Mouse (Mus musculus) liver, embryonic 14.5 days (tissue): Measurements from ENCODE around the gene Atrnl1. TPM values are rescaled to one million over a fixed set of nuclear protein-coding genes. Genes with fewer than 3 reads are reported as not detected.
A peak's percentile ranks its signal among the peaks of the same experiment; 100 is the strongest.

Experiments
- ATAC-seq: fragments of 200-750 bp; cut with Nextera tagmentation; 2 replicates; pipeline ENCODE4 v1.8.0; 2017; ENCODE audit warnings: moderate number of reproducible peaks, mild to moderate bottlenecking, moderate library complexity; ENCODE audit not compliant: insufficient read depth
- DNase-seq, 3 experiments: peaks; one replicate each; pipeline ENCODE4 v3.0.0-alpha.2; 2012 to 2013; ENCODE audit warnings: low read depth in 3 of 3, low spot score in 3 of 3
- H3K27ac ChIP-seq: fragments of 300-500 bp; sonication (generic); 2 replicates; pipeline ENCODE4 v1.5.1; 2014; ENCODE audit warnings: moderate library complexity, mild to moderate bottlenecking, control low read depth, inconsistent platforms
- H3K27me3 ChIP-seq: fragments of 300-500 bp; sonication (generic); 2 replicates; pipeline ENCODE4 v1.6.1; 2014; ENCODE audit warnings: mild to moderate bottlenecking, low read length, moderate library complexity; ENCODE audit not compliant: control insufficient read depth, insufficient read depth
- H3K36me3 ChIP-seq: fragments of 300-500 bp; sonication (generic); replicated peaks from 2 replicates; pipeline ENCODE4 v1.6.1; 2014; ENCODE audit warnings: low read depth; ENCODE audit not compliant: control insufficient read depth, insufficient read depth
- H3K4me1 ChIP-seq, 2 experiments: fragments of 200-500 bp in 1 of 2; fragments of 300-500 bp in 1 of 2; sonication (generic) in 1 of 2; replicated peaks; 2 replicates each; pipeline ENCODE4 v1.6.1; 2012 to 2014; ENCODE audit warnings: antibody characterized with exemption in 1 of 2, inconsistent platforms in 1 of 2, low read length in 1 of 2; ENCODE audit not compliant: control insufficient read depth in 2 of 2, insufficient read depth in 2 of 2
- H3K4me2 ChIP-seq: fragments of 300-500 bp; sonication (generic); 2 replicates; pipeline ENCODE4 v1.6.1; 2014; ENCODE audit warnings: low read depth, mild to moderate bottlenecking, control low read depth, moderate library complexity
- H3K4me3 ChIP-seq, 2 experiments: fragments of 200-500 bp in 1 of 2; fragments of 300-500 bp in 1 of 2; sonication (generic) in 1 of 2; 2 replicates each; pipeline ENCODE4 v1.5.1; 2012 to 2014; ENCODE audit warnings: low read depth in 2 of 2, low read length in 2 of 2, mild to moderate bottlenecking in 2 of 2, control low read depth in 1 of 2, inconsistent platforms in 1 of 2, moderate library complexity in 1 of 2; ENCODE audit not compliant: insufficient read depth in 1 of 2
- H3K9ac ChIP-seq: fragments of 300-500 bp; sonication (generic); replicated peaks from 2 replicates; pipeline ENCODE4 v1.6.1; 2014; ENCODE audit warnings: mild to moderate bottlenecking, control low read depth, moderate library complexity
- H3K9me3 ChIP-seq: fragments of 300-500 bp; sonication (generic); 2 replicates; pipeline ENCODE4 v1.6.1; 2016; ENCODE audit warnings: low read length, mixed read lengths; ENCODE audit not compliant: control insufficient read depth
- CTCF ChIP-seq: IDR thresholded peaks from 2 replicates; pipeline ENCODE4 v1.5.1; 2016; ENCODE audit warnings: antibody characterized with exemption, low read depth, control low read depth
- EP300 ChIP-seq: IDR thresholded peaks from 2 replicates; pipeline ENCODE4 v1.6.1; 2016; ENCODE audit warnings: antibody characterized with exemption, low read depth
- WGBS: fragments of 180-500 bp; shearing (Covaris S2); extraction: QIAGEN DNeasy Blood & Tissue Kit; methylation state at CpG from one replicate; pipeline ENCODE4 v1.1.7; 2014; ENCODE audit not compliant: insufficient replicate concordance; 5-methylcytosine and 5-hydroxymethylcytosine counted together
- polyA plus RNA-seq, 2 experiments: library from polyadenylated mRNA; depleted of rRNA in 1 of 2; stranded (reverse) in 1 of 2; unstranded in 1 of 2; fragments of >200 nt; fragmentation: Nextera tagmentation in 1 of 2; extraction: Ambion mirVana in 1 of 2; gene quantifications; 2 replicates each; pipeline versions ENCODE4 v1.2.1 to v1.2.3; 2012 to 2014

The Atrnl1 gene
- polyA plus RNA-seq, 2 experiments, result 0.46 to 1.3 TPM

DNA sequence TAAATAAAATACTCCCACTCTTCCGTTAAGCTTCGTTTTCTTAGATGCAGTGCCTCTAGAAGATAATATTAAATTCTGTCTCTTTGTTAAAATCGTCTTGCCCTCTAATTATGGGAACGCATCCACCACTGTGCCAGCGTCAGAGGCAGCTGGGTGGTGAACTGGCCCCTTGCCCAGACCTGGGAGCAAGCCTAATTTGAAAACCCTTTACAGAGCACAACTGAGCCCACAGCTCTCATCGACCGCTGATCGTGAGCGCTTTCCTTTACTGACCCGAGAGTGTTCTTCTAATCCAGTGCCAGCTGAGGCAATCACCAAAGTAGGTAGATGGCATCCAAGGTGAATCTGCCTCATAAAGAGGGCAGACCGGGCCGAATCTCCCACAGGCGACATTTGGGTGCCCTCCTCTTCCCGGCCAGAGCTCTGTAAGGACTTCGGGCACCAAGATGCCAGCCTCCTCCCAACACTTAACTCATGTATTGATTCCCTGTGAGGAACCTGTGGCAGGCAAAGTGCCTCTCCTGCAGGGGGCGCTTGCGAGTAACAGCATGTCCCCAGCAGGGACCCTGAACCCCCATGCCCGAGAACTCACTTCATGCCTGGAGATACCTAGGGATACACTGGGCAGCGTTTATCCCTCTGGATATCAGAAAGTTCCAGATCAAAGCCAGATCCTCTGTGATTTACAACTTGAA is 507.5 kb downstream of the Atrnl1 start:
- Histone ChIP-seq H3K9ac (no peak overlapping the region), H3K9me3 (no peaks in the 10 kb centered on the region), H3K27ac (no peak overlapping the region), H3K4me2 (no peak overlapping the region), H3K36me3 (no peaks in the 10 kb centered on the region), H3K27me3 (no peaks in the 10 kb centered on the region), H3K4me3 (no peak overlapping the region), H3K4me1 (no peaks in the 10 kb centered on the region)
- 78% methylated on average over 19 of the region's 19 CpGs for WGBS
- no peak for ATAC-seq
- no peak for DNase-seq
- TF ChIP-seq EP300, result no peak
- peak; percentile 55 for TF ChIP-seq CTCF

DNA sequence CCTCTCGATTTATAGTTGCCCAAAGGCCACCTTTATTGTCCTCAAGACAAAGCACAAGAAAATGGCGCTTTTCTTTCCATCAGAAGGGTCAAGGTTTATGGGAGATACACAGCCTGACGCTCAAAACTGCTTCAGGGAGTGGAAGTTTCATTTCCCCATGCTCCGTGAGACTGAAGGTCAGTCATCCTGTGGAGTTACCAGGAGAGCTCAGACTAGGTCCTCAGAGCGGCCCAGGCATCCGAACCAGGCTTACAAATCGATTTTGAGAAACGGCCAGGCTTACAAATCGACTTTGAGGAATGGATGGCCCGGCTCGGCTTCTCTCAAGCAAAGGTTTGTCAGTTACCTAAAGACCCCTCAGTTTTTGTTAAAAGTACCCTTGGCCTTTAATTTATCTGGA is 508.0 kb downstream of the Atrnl1 start:
- Histone ChIP-seq H3K9ac (no peak overlapping the region), H3K4me1 (no peaks in the 10 kb centered on the region), H3K4me3 (no peak overlapping the region), H3K4me2 (no peak overlapping the region), H3K9me3 (no peaks in the 10 kb centered on the region), H3K36me3 (no peaks in the 10 kb centered on the region), H3K27me3 (no peaks in the 10 kb centered on the region), H3K27ac (no peak overlapping the region)
- DNase-seq (no peak), ATAC-seq (no peak)
- WGBS, result 68% methylated on average over 11 of the region's 11 CpGs
- no peak for TF ChIP-seq CTCF
- no peak for TF ChIP-seq EP300

DNA sequence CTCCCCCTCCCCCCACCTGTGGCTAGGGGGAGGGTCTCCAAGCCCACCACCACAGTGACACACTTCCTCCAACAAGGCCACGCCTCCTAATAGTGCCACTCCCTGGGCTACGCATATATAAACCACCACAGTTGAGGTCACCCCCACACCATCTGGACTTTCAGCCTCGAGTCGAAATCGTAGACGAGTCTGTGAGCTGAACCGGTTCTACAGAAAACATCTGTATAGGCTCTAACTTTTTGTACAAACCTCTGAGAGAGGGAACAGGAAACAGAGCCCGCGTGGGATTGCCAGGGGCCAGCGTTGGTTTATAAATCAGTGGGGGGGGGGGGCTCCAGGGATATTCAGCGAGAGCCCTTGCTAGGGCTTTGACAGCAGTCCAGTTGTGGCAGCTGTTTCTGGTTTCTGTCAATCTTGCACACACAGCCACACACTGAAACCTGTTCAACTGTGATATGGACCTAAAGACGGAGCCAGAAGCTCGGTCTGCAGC is 508.9 kb downstream of the Atrnl1 start:
- no peak for ATAC-seq
- Histone ChIP-seq H3K4me1 (no peaks in the 10 kb centered on the region), H3K9ac (no peak overlapping the region), H3K36me3 (no peaks in the 10 kb centered on the region), H3K4me2 (no peak overlapping the region), H3K27ac (no peak overlapping the region), H3K9me3 (no peaks in the 10 kb centered on the region), H3K4me3 (no peak overlapping the region), H3K27me3 (no peaks in the 10 kb centered on the region)
- TF ChIP-seq CTCF (no peak), EP300 (no peak)
- DNase-seq, result no peak
- WGBS, result 22% methylated on average over 13 of the region's 13 CpGs

DNA sequence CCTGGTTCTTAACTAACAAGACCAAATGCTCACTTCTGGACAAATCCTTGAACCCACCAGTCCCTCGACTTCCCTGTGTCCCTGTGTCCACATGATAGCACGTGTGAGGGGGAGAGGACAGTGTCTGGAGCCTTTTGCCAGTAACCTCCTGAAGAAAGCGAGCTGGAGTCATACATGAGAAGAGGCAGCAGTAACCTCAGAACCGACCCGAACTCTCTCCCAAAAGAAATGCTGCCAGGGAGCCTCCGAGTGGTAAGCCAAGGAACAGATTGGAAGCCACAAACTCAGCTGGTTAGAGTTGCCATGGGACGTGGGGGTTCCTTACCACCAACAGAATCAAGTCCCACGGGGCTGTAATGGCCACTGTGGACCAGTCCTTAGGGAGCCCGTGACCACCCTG is 509.8 kb downstream of the Atrnl1 start:
- WGBS, result 63% methylated on average over 9 of the region's 9 CpGs

DNA sequence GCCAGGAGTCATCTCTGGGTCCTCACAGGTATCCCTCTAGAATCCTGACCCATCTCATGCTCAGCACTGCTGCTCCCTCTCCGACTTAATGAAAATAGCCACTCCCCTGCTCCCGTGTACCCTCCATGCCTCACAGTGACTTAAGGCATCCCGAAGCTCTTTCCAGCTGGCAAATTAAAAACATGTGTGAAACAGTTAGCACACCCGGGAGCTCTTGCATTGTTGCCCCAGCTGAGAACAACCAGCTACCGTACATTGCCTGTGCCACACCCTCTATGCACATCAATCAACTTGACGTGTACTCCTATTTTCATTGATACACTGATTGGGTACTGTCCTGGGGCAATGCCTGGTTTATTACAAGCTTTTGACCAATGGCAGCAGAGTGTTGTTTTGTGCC is 510.8 kb downstream of the Atrnl1 start:
- WGBS, result 65% methylated on average over 6 of the region's 6 CpGs
- TF ChIP-seq EP300, result no peak
- no peak for TF ChIP-seq CTCF

More for the DNA sequence above, 509.8 kb downstream of the Atrnl1 start:
- Histone ChIP-seq H3K4me1 (no peaks in the 10 kb centered on the region), H3K4me2 (no peak overlapping the region), H3K9ac (no peak overlapping the region), H3K36me3 (no peaks in the 10 kb centered on the region), H3K9me3 (no peaks in the 10 kb centered on the region), H3K27ac (no peak overlapping the region), H3K4me3 (no peak overlapping the region), H3K27me3 (no peaks in the 10 kb centered on the region)
- no peak for ATAC-seq
- DNase-seq, result no peak
- no peak for TF ChIP-seq CTCF
- TF ChIP-seq EP300, result no peak

More for the DNA sequence above, 510.8 kb downstream of the Atrnl1 start:
- no peak for ATAC-seq
- H3K36me3 ChIP-seq, result no peaks in the 10 kb centered on the region
- no peaks in the 10 kb centered on the region; a peak in 1 of 4 replicates for H3K4me1 ChIP-seq
- H3K4me3 ChIP-seq, result no peak overlapping the region
- no peak for DNase-seq
- no peak overlapping the region for H3K27ac ChIP-seq
- H3K27me3 ChIP-seq, result no peaks in the 10 kb centered on the region
- no peak overlapping the region for H3K9ac ChIP-seq
- H3K4me2 ChIP-seq, result no peak overlapping the region
- H3K9me3 ChIP-seq, result no peaks in the 10 kb centered on the region
